ENCODE assay signal across 27 mouse cellular contexts in the genomic region with DNA sequence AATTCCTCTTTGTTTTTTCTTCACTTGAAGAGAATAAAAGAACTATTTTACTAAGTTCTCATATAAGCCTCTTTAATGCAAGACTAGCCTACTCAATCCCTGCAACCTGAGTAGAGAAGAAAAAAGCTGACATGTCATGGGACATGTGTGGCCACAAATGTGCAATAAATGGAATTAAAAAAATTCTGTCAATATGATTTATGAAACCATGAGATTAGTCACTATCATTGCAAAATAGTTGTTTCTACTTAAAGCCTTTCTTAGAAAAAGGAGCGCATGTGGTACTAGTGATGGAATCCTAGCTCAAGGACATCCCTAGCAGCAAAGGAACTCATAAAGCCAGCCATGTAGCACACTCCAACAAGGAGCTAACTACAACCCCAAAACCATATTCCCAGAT.
"Had no signal": no experiment of that assay in that cellular context is flagged by ENCODE, and none has a peak within 500 bp of the region (broad histone marks: within the 10 kb centered on the region; RNA-seq: fewer than 3 reads in every experiment).

No protein-coding gene starts in this region.

- H3K9me3 ChIP-seq: heart, embryonic 10.5 days; heart, embryonic 12.5 days; hindbrain, embryonic 13.5 days; hindbrain, embryonic 15.5 days; kidney, embryonic 15.5 days; limb, embryonic 13.5 days; limb, embryonic 15.5 days; liver, embryonic 13.5 days; liver, embryonic 15.5 days had no signal

- H3K9ac ChIP-seq: heart, embryonic 12.5 days; hindbrain, embryonic 13.5 days; hindbrain, embryonic 15.5 days; kidney, embryonic 15.5 days; limb, embryonic 13.5 days; limb, embryonic 15.5 days; liver, embryonic 13.5 days; liver, embryonic 15.5 days had no signal

- H3K4me1 ChIP-seq: heart, embryonic 10.5 days; hindbrain, embryonic 13.5 days; hindbrain, embryonic 15.5 days; kidney, embryonic 15.5 days; limb, embryonic 13.5 days; limb, embryonic 15.5 days had no signal

- H3K4me3 ChIP-seq: gastrocnemius, adult 2 months; heart, embryonic 10.5 days; heart, embryonic 12.5 days; hindbrain, embryonic 13.5 days; hindbrain, embryonic 15.5 days; kidney, embryonic 15.5 days; limb, embryonic 13.5 days; limb, embryonic 15.5 days; liver, embryonic 13.5 days; liver, embryonic 15.5 days had no signal

- H3K4me2 ChIP-seq: heart, embryonic 12.5 days; hindbrain, embryonic 13.5 days; hindbrain, embryonic 15.5 days; kidney, embryonic 15.5 days; limb, embryonic 13.5 days; limb, embryonic 15.5 days; liver, embryonic 11.5 days; liver, embryonic 13.5 days; liver, embryonic 15.5 days had no signal

- DNase-seq: gastrocnemius, adult 2 months; gastrocnemius, postnatal 10 days; gastrocnemius, postnatal 25 days; heart, adult 18-20 months; heart, postnatal 14 days; heart, postnatal 36 days; kidney, adult 11 months; kidney, adult 2 months; kidney, adult 9 months; kidney, postnatal 14 days; kidney, postnatal 36 days; layer of hippocampus, adult 9-11 months; layer of hippocampus, postnatal 36 days; left cerebral cortex, postnatal 4 days; liver, embryonic 13.5 days had no signal

- ATAC-seq: hindbrain, postnatal 0 days; intestine, embryonic 16.5 days had no signal

- H3K27ac ChIP-seq: gastrocnemius, adult 2 months; heart, embryonic 10.5 days; hindbrain, embryonic 13.5 days; hindbrain, embryonic 15.5 days; hindbrain, postnatal 0 days; kidney, embryonic 15.5 days; kidney, postnatal 0 days; limb, embryonic 13.5 days; limb, embryonic 15.5 days; liver, embryonic 13.5 days; liver, embryonic 15.5 days had no signal

- H3K27me3 ChIP-seq: heart, embryonic 12.5 days; hindbrain, embryonic 13.5 days; hindbrain, embryonic 15.5 days; kidney, embryonic 15.5 days; limb, embryonic 13.5 days; limb, embryonic 15.5 days; liver, embryonic 13.5 days; liver, embryonic 15.5 days had no signal
